Mouse (Mus musculus) heart, adult 2 months (tissue): Measurements from ENCODE around the gene Stat4. TPM values are rescaled to one million over a fixed set of nuclear protein-coding genes. Genes with fewer than 3 reads are reported as not detected.

Experiments used
- DNase-seq, 2 experiments: peaks; one replicate each; pipeline ENCODE4 v3.0.0; 2021
- H3K27ac ChIP-seq: fragments of 200-600 bp; 2 replicates; pipeline ENCODE4 v1.8.1; 2022
- H3K27me3 ChIP-seq: fragments of 200-500 bp; 2 replicates; pipeline ENCODE4 v1.6.1; 2012; ENCODE audit warnings: mild to moderate bottlenecking, low read length, inconsistent platforms, mixed read lengths; ENCODE audit not compliant: control insufficient read depth, insufficient read depth
- H3K36me3 ChIP-seq: fragments of 200-500 bp; 2 replicates; pipeline ENCODE4 v1.6.1; 2012; ENCODE audit warnings: low read length, inconsistent platforms; ENCODE audit not compliant: control insufficient read depth, insufficient read depth
- H3K4me1 ChIP-seq: fragments of 200-500 bp; 2 replicates; pipeline ENCODE4 v1.6.1; 2011; ENCODE audit warnings: low read length; ENCODE audit not compliant: control insufficient read depth, insufficient read depth
- H3K4me3 ChIP-seq: fragments of 200-600 bp; 2 replicates; pipeline ENCODE4 v1.8.1; 2022
- H3K79me2 ChIP-seq: fragments of 200-500 bp; replicated peaks from 2 replicates; pipeline ENCODE4 v1.6.1; 2012; ENCODE audit warnings: mild to moderate bottlenecking, inconsistent platforms, low read length, moderate library complexity, mixed read lengths; ENCODE audit not compliant: control insufficient read depth, insufficient read depth
- H3K9ac ChIP-seq: fragments of 200-500 bp; 2 replicates; pipeline ENCODE4 v1.6.1; 2012; ENCODE audit warnings: low read depth, mild to moderate bottlenecking, control low read depth, inconsistent platforms, low read length, mixed read lengths
- CTCF ChIP-seq: fragments of 200-600 bp; IDR thresholded peaks from 2 replicates; pipeline ENCODE4 v1.8.1; 2022; ENCODE audit warnings: antibody characterized with exemption, mild to moderate bottlenecking, moderate library complexity
- EP300 ChIP-seq: fragments of 200-500 bp; IDR thresholded peaks from 2 replicates; pipeline ENCODE4 v1.6.1; 2011; ENCODE audit warnings: low read depth, low read length, control low read depth; ENCODE audit not compliant: insufficient read depth
- POLR2A ChIP-seq: fragments of 200-500 bp; IDR thresholded peaks from 2 replicates; pipeline ENCODE4 v1.6.1; 2011; ENCODE audit warnings: mild to moderate bottlenecking, low read depth, low read length, control low read depth; ENCODE audit not compliant: insufficient read depth
- WGBS: fragments of 180-500 bp; shearing (Covaris S2); methylation state at CpG from one replicate; pipeline ENCODE4 v1.1.7; 2018; 5-methylcytosine and 5-hydroxymethylcytosine counted together
- intact Hi-C: fragments of 180-260 bp; cut with DNase I; formaldehyde crosslinking; loops from one replicate; pipeline ENCODE4 v1.15.1; 2025
- polyA plus RNA-seq: library from polyadenylated mRNA; depleted of rRNA; stranded (reverse); fragments of >200 nt; gene quantifications from 2 replicates; pipeline ENCODE4 v1.2.3, GENCODE M21; 2012
- total RNA-seq, 2 experiments: library from RNA; stranded (reverse); gene quantifications; 2 replicates each; pipeline ENCODE4 v1.2.3; 2021

Stat4 gene
- total and polyA plus RNA-seq, 3 experiments = 0.45 to 0.68 (median 0.51) TPM

DNA sequence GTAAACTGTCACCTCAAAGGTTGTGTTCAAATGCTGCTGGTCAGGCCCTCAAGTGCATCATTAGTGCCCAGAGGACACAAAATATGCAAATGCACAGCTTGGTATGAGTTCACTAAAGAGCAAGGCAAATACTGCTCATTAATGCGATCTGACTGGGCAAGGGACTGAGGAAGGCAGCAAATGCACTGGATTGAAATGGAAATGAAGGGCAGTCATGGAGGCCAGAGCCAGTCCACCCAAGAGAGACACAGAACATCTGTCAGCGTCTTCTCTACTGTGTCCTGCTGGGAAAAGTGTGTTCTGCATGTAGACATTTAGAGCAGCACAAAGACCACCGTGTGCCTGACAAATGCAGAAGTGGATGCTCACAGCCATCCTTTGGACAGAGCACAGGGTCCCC, 64.6 kb downstream of the Stat4 start:
- no peak for DNase-seq
- Histone ChIP-seq H3K4me1 (no peaks in the 10 kb centered on the region), H3K79me2 (no peaks in the 10 kb centered on the region), H3K9ac (no peak overlapping the region), H3K36me3 (no peaks in the 10 kb centered on the region), H3K4me3 (no peak overlapping the region), H3K27me3 (no peaks in the 10 kb centered on the region; the same call in 1 of the 2 replicates), H3K27ac (no peak overlapping the region)
- intact Hi-C loops = no loop called here
- TF ChIP-seq CTCF = no peak
- 78% methylated on average over 3 of the region's 3 CpGs for WGBS

DNA sequence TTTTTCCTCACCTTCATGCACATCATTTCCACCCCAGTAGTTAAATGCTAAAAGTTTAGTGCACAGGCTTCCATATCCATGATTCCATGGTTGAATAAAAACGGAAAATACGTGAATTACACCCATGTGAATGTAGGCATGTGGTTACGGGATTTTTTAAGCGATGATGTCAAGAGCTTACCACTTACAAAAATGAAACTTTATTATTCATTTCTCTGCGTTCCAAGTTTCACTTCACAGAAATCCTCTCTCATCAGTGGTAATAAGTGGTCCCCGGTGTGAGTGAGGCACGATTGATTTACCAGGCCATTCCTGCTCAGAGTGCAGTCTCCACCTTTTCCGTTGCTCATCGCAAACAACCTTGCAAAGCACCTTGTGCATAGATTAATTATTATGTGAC, 66.0 kb downstream of the Stat4 start:
- no peak for TF ChIP-seq CTCF
- no peak for TF ChIP-seq POLR2A
- no peak for TF ChIP-seq EP300
- Histone ChIP-seq H3K79me2 (no peaks in the 10 kb centered on the region), H3K9ac (no peak overlapping the region), H3K27me3 (no peaks in the 10 kb centered on the region), H3K4me1 (no peaks in the 10 kb centered on the region), H3K36me3 (no peaks in the 10 kb centered on the region), H3K4me3 (no peak overlapping the region), H3K27ac (no peak overlapping the region)
- no peak for DNase-seq
- 90% methylated on average over 9 of the region's 9 CpGs for WGBS
- intact Hi-C loops = no loop called here

DNA sequence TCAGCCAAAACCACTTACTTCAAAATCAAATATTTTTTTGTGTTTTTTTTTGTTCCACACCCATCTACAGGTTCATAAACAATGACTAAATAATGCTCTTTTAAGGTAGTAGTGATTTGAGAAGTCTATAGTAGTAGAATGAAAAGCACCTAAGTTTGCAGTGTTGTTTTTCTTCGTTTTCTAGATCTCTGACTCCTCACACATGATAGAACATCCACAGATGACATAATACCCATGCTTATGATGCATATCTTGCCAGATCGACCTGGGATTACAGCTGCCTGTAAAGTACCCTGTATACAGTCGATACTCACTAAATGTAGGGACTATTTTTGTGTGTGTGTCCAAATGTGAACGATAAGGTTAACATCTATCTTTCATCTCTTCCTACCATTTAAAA, 69.0 kb downstream of the Stat4 start:
- TF ChIP-seq POLR2A (no peak), CTCF (no peak), EP300 (no peak)
- no peak for DNase-seq
- Histone ChIP-seq H3K4me1 (no peaks in the 10 kb centered on the region), H3K79me2 (no peaks in the 10 kb centered on the region), H3K9ac (no peak overlapping the region), H3K27ac (no peak overlapping the region), H3K4me3 (no peak overlapping the region), H3K27me3 (no peaks in the 10 kb centered on the region), H3K36me3 (no peaks in the 10 kb centered on the region)
- intact Hi-C loops = no loop called here
- 74% methylated on average over 4 of the region's 4 CpGs for WGBS

DNA sequence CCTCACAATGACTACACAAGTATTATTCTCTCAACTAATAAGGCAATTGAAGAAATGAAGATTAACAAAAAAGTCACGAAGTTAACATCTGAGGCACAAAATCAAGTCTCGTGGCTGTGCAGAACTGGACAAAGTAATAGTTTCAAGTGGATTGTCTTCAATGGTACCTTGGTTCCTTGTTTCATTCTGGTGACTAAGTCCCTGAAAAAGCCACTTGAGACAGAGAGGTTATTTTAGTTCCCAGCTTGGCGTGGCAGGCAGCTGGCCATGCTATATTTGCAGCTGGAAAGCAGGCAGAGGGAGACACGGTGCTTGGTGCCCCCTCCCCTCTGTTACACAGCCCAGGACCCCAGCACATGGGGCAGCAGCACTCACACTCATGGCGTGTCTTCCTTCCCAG, 70.2 kb downstream of the Stat4 start:
- 57% methylated on average over 5 of the region's 5 CpGs for WGBS
- intact Hi-C loops = no loop called here

DNA sequence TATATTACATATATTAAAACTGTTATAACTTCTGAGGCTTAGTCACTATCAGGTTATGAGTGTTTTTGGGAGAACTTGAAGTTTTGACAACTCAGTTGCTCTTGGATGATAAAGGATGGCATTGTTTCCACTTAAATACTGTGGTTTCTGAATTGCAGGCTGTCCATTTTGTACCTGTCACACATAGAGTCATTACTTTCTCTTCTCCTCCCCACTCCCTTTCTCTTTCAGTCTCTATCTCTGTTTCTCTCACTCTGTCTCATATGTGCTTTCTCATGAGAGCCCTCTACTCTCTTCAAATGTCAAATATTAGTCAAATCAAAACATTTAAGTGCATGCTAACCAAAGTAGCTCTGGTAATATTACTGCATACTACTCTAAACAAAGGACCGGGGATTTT, 79.3 kb downstream of the Stat4 start:
- no peak overlapping the region for H3K4me3 ChIP-seq
- no peaks in the 10 kb centered on the region for H3K79me2 ChIP-seq
- H3K4me1 ChIP-seq = no peaks in the 10 kb centered on the region
- no peak overlapping the region for H3K9ac ChIP-seq
- H3K36me3 ChIP-seq = no peaks in the 10 kb centered on the region
- DNase-seq = no peak
- H3K27me3 ChIP-seq = no peaks in the 10 kb centered on the region
- no peak for TF ChIP-seq POLR2A
- 81% methylated on average over 1 of the region's 1 CpGs for WGBS
- no peak overlapping the region for H3K27ac ChIP-seq
- intact Hi-C loops = no loop called here

More for the DNA sequence above, 70.2 kb downstream of the Stat4 start:
- DNase-seq = no peak
- H3K4me3 ChIP-seq = no peak overlapping the region
- no peaks in the 10 kb centered on the region for H3K27me3 ChIP-seq
- H3K4me1 ChIP-seq = no peaks in the 10 kb centered on the region
- H3K79me2 ChIP-seq = no peaks in the 10 kb centered on the region
- no peak overlapping the region for H3K9ac ChIP-seq
- no peak overlapping the region for H3K27ac ChIP-seq
- TF ChIP-seq POLR2A (no peak), CTCF (no peak), EP300 (no peak)
- no peaks in the 10 kb centered on the region for H3K36me3 ChIP-seq

DNA sequence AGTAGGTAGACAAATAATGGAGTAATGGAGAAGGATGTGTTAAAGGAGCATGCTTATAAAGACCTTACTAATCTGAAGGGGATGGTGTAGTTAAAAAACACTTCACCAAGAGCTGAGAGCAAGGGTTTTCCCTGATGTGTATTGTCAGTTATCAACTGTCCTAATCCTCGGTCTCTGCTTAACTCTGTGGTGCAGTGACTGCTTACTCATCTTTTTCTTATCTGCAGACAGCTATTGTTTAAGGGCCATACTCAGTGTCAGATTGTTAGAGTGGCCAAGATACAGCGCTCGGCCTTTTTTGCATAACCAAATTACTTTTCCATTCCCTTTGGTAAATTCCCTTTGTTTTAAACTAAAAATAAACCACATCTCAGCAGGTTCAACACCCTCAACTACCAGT, 79.7 kb downstream of the Stat4 start:
- intact Hi-C loops = no loop called here
- TF ChIP-seq CTCF = no peak
- no peak for TF ChIP-seq EP300
- TF ChIP-seq POLR2A = no peak
- no peaks in the 10 kb centered on the region for H3K79me2 ChIP-seq
- H3K4me3 ChIP-seq = no peak overlapping the region
- H3K9ac ChIP-seq = no peak overlapping the region
- no peaks in the 10 kb centered on the region for H3K36me3 ChIP-seq
- 30% methylated on average over 3 of the region's 3 CpGs for WGBS
- no peaks in the 10 kb centered on the region for H3K4me1 ChIP-seq
- DNase-seq = no peak
- no peaks in the 10 kb centered on the region for H3K27me3 ChIP-seq
- no peak overlapping the region for H3K27ac ChIP-seq
